ENCODE assay signal across 21 mouse cellular contexts in the genomic region with DNA sequence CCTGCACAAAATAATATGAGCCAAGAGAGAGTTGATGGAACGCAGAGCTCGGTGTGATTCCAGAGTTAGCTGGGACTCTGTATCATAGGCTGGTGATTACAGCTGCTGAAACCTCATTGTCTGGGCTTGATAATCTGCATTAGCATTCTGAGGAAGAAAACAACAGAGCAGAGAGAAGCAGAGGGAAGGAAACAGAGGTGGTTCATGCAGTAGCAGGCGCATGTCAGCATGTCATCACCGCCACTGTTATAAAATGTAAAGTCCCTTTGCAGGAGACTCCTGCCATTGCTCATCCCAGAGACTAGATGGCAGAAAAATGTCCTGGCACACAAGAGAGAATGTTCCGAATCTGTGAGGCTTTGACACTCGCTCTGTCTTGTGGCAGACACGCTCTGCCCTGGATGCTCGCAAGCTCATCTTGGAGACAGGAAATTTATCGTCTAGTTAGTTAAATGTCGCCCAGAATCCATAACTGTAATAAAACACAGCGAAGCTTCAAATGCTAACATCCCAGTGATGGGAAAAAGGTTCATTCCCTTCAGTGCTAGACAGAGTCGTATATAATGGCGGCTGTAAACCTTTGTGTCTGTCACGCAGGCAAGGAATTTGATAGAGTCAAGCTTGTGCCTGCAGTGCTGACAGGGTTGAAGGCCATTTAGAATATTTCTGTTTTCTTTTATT.
DNase-seq lines count a peak whose midpoint lies in the region; ATAC-seq lines count a peak whose summit lies in the region.
"Had no signal": no experiment of that assay in that cellular context is flagged by ENCODE, and none has a peak within 500 bp of the region (broad histone marks: within the 10 kb centered on the region; RNA-seq: fewer than 3 reads in every experiment).

No protein-coding gene starts in this region.

- WGBS in hindbrain, embryonic 10.5 days = 90% methylated on average over 14 of the region's 14 CpGs
- 90% methylated on average over 14 of the region's 14 CpGs for WGBS in hindbrain, embryonic 11.5 days
- WGBS in hindbrain, embryonic 16.5 days = 57% methylated on average over 14 of the region's 14 CpGs
- WGBS in midbrain, embryonic 15.5 days = 70% methylated on average over 14 of the region's 14 CpGs

- H3K4me2 ChIP-seq in hindbrain, embryonic 11.5 days (replicated peaks; ENCODE audit: low read depth, low read length) = no peak overlapping the region
- H3K4me2 ChIP-seq in hindbrain, embryonic 16.5 days (ENCODE audit: low read length) = no peak overlapping the region
- H3K4me2 ChIP-seq in midbrain, embryonic 15.5 days = no peak overlapping the region
- H3K4me2 ChIP-seq: embryonic facial prominence, embryonic 12.5 days; limb, embryonic 15.5 days; lung, embryonic 14.5 days had no signal

- no peak for ATAC-seq in hindbrain, embryonic 11.5 days (ENCODE audit: low FRiP score)
- peak; percentile 65; the same call in 1 of the 2 replicates for ATAC-seq in hindbrain, embryonic 16.5 days
- ATAC-seq in midbrain, embryonic 15.5 days (replicated peaks) = no peak
- ATAC-seq: intestine, embryonic 16.5 days had no signal

- H3K4me3 ChIP-seq in hindbrain, embryonic 10.5 days = no peak overlapping the region
- H3K4me3 ChIP-seq in hindbrain, embryonic 11.5 days (ENCODE audit: low read depth, low read length) = no peak overlapping the region
- no peak overlapping the region for H3K4me3 ChIP-seq in hindbrain, embryonic 16.5 days (ENCODE audit: low read length)
- no peak overlapping the region for H3K4me3 ChIP-seq in midbrain, embryonic 15.5 days
- H3K4me3 ChIP-seq: embryonic facial prominence, embryonic 12.5 days; heart, embryonic 10.5 days; left cerebral cortex, adult 2 months; limb, embryonic 15.5 days had no signal

- DNase-seq in hindbrain, embryonic 10.5 days (ENCODE audit: low spot score) = no peak
- DNase-seq in hindbrain, embryonic 11.5 days (ENCODE audit: low spot score) = no peak
- DNase-seq in cerebellum, adult 9-11 months = no peak
- no peak for DNase-seq in gastrocnemius, adult 8-10 months (ENCODE audit: low spot score in 2 of 2)
- no peak for DNase-seq in layer of hippocampus, adult 8-10 months (ENCODE audit: low spot score in 2 of 2)
- DNase-seq: adrenal gland, postnatal 14 days; cerebellum, postnatal 14 days; kidney, postnatal 36 days; left cerebral cortex, postnatal 4 days; lung, embryonic 14.5 days; right cerebral cortex, adult 18-20 months; thymus, adult 2 months; thymus, postnatal 4 days had no signal

- no peaks in the 10 kb centered on the region for H3K9me3 ChIP-seq in hindbrain, embryonic 10.5 days
- H3K9me3 ChIP-seq in hindbrain, embryonic 11.5 days (ENCODE audit: control insufficient read depth, low read length) = no peaks in the 10 kb centered on the region
- no peaks in the 10 kb centered on the region for H3K9me3 ChIP-seq in hindbrain, embryonic 16.5 days (ENCODE audit: control insufficient read depth, low read length)
- no peaks in the 10 kb centered on the region for H3K9me3 ChIP-seq in midbrain, embryonic 15.5 days
- H3K9me3 ChIP-seq: embryonic facial prominence, embryonic 12.5 days; heart, embryonic 10.5 days; limb, embryonic 15.5 days had no signal

- peaks cover 5% of the 10 kb centered on the region; the same call in 1 of the 2 replicates for H3K36me3 ChIP-seq in hindbrain, embryonic 10.5 days
- H3K36me3 ChIP-seq in hindbrain, embryonic 11.5 days (ENCODE audit: control insufficient read depth, insufficient read depth, low read length) = no peaks in the 10 kb centered on the region
- no peaks in the 10 kb centered on the region for H3K36me3 ChIP-seq in hindbrain, embryonic 16.5 days (ENCODE audit: control insufficient read depth, insufficient read depth, low read length)
- H3K36me3 ChIP-seq in midbrain, embryonic 15.5 days (replicated peaks) = no peaks in the 10 kb centered on the region

- H3K4me1 ChIP-seq in hindbrain, embryonic 10.5 days (replicated peaks) = peaks cover 12% of the 10 kb centered on the region
- no peaks in the 10 kb centered on the region for H3K4me1 ChIP-seq in hindbrain, embryonic 11.5 days (replicated peaks; ENCODE audit: control insufficient read depth, insufficient read depth, low read length)
- no peaks in the 10 kb centered on the region for H3K4me1 ChIP-seq in hindbrain, embryonic 16.5 days (ENCODE audit: control insufficient read depth, insufficient read depth, low read depth, low read length)
- H3K4me1 ChIP-seq in midbrain, embryonic 15.5 days = no peaks in the 10 kb centered on the region
- H3K4me1 ChIP-seq: embryonic facial prominence, embryonic 12.5 days; heart, embryonic 10.5 days; limb, embryonic 15.5 days had no signal

- H3K9ac ChIP-seq in hindbrain, embryonic 11.5 days (ENCODE audit: low read depth, low read length) = no peak overlapping the region
- H3K9ac ChIP-seq in hindbrain, embryonic 16.5 days (ENCODE audit: low read depth, low read length) = no peak overlapping the region
- H3K9ac ChIP-seq in midbrain, embryonic 15.5 days = no peak overlapping the region
- H3K9ac ChIP-seq: embryonic facial prominence, embryonic 12.5 days; limb, embryonic 15.5 days; liver, embryonic 14.5 days; lung, embryonic 14.5 days had no signal

- H3K27me3 ChIP-seq in hindbrain, embryonic 10.5 days (ENCODE audit: insufficient read depth, poor library complexity, severe bottlenecking) = no peaks in the 10 kb centered on the region
- no peaks in the 10 kb centered on the region for H3K27me3 ChIP-seq in hindbrain, embryonic 11.5 days (ENCODE audit: control insufficient read depth, insufficient read depth, low read length)
- no peaks in the 10 kb centered on the region for H3K27me3 ChIP-seq in hindbrain, embryonic 16.5 days (replicated peaks; ENCODE audit: control insufficient read depth, insufficient read depth, low read length)
- H3K27me3 ChIP-seq in midbrain, embryonic 15.5 days (replicated peaks) = no peaks in the 10 kb centered on the region
- H3K27me3 ChIP-seq: embryonic facial prominence, embryonic 12.5 days; limb, embryonic 15.5 days had no signal

- 0 out of 2 replicates have a peak overlapping the region, but pooled peaks have one; percentile 3 for H3K27ac ChIP-seq in hindbrain, embryonic 10.5 days
- H3K27ac ChIP-seq in hindbrain, embryonic 11.5 days (ENCODE audit: low read depth, low read length) = no peak overlapping the region
- no peak overlapping the region for H3K27ac ChIP-seq in hindbrain, embryonic 16.5 days (ENCODE audit: low read depth, low read length)
- H3K27ac ChIP-seq in midbrain, embryonic 15.5 days = 0 out of 2 replicates have a peak overlapping the region, but pooled peaks have one; percentile 3
- H3K27ac ChIP-seq: embryonic facial prominence, embryonic 12.5 days; heart, embryonic 10.5 days; left cerebral cortex, adult 2 months; limb, embryonic 15.5 days; liver, embryonic 14.5 days had no signal

Comparison
In these comparisons a context has a peak if more than half of its experiments do, and no peak if none do; other contexts are left out.
1. H3K27ac ChIP-seq: peak in hindbrain, embryonic 10.5 days (single experiment) and midbrain, embryonic 15.5 days (single experiment); none in hindbrain, embryonic 11.5 days (single experiment) and hindbrain, embryonic 16.5 days (single experiment).